Comparison of ENCODE assay signal across 10 mouse cellular contexts in the genomic region with DNA sequence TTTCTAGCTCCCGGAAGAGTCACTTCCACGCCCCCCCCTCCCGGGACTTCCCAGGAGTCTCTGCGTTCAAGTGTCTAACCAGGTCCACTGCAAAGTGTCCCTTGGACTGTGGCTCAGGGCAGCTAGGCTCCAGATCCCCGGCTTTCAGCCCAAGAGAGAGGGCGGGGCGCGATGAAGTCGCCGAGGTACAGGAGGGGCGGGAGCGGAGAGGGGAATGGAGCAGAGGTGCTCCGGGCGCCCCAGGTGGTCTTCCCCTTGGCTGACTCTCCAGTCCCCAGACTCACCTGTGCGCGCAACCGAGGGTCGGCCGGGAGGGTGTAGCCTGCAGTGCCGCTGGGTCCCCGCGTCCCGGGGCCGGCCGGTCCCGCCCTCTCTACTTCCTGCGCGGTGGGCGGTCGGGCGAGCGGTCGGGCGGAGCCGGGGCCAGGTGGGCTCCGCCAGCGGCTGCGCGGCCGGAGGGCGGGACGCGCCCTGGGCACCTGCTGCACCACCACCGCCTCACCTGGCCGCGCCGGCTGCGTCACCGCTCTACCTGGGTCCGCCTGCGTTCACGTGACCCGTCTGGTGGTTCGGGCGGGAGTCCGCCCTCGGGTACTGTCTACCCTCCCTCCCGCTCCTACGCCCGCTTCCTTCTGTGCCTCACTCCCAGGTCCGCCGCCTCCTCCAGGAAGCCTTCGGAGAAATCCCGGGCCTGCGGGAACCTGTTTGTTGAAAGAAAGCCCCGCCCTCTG. TPM values are rescaled to one million over a fixed set of nuclear protein-coding genes. Genes with fewer than 3 reads are reported as not detected.
DNase-seq lines count a peak whose midpoint lies in the region; ATAC-seq and TF ChIP-seq lines count a peak whose summit lies in the region.
"Had no signal": no experiment of that assay in that cellular context is flagged by ENCODE, and none has a peak within 500 bp of the region (broad histone marks: within the 10 kb centered on the region; RNA-seq: fewer than 3 reads in every experiment).

No protein-coding gene starts in this region.

- peak overlapping the region; percentile 92 for H3K4me2 ChIP-seq in hindbrain, embryonic 16.5 days (ENCODE audit: low read length)

- H3K9ac ChIP-seq in hindbrain, embryonic 16.5 days (ENCODE audit: low read depth, low read length): peak overlapping the region; percentile 51

- peak overlapping the region; percentile 24; the same call in 1 of the 2 replicates for H3K27ac ChIP-seq in gastrocnemius, adult 2 months
- H3K27ac ChIP-seq in hindbrain, embryonic 16.5 days (ENCODE audit: low read depth, low read length): no peak overlapping the region

- intact Hi-C loops in gastrocnemius, adult 2 months (cut with DNase I): loop anchor here (10.0 kb wide), 1 partner anchor 135 kb away; a partner anchor contains a TSS
- intact Hi-C loops in gastrocnemius, postnatal 36 days (cut with DNase I): no loop called here
- intact Hi-C loops in left cerebral cortex, postnatal 25 days (cut with DNase I): loop anchor here (2.0 to 10.0 kb wide), 3 partner anchors 129 to 235 kb away; a partner anchor contains a TSS

- no peaks in the 10 kb centered on the region for H3K9me3 ChIP-seq in hindbrain, embryonic 16.5 days (ENCODE audit: control insufficient read depth, low read length)

- H3K27me3 ChIP-seq in hindbrain, embryonic 16.5 days (replicated peaks; ENCODE audit: control insufficient read depth, insufficient read depth, low read length): peaks cover 24% of the 10 kb centered on the region

- WGBS in hindbrain, embryonic 16.5 days: under 1% methylated on average over 48 of the region's 66 CpGs

- peak overlapping the region; percentile 69 for H3K4me3 ChIP-seq in gastrocnemius, adult 2 months
- H3K4me3 ChIP-seq in hindbrain, embryonic 16.5 days (ENCODE audit: low read length): peak overlapping the region; percentile 46

- peak; percentile 43 for ATAC-seq in hindbrain, embryonic 16.5 days

- no peaks in the 10 kb centered on the region for H3K36me3 ChIP-seq in hindbrain, embryonic 16.5 days (ENCODE audit: control insufficient read depth, insufficient read depth, low read length)

- no peak for DNase-seq in gastrocnemius, adult 2 months
- DNase-seq in gastrocnemius, postnatal 36 days: no peak
- DNase-seq in embryo, embryonic 10.5 days (ENCODE audit: low spot score): peak; percentile 47
- DNase-seq in liver: peak; percentile 13
- peak; percentile 33 for DNase-seq in neural tube, embryonic 10.5 days (ENCODE audit: extremely low spot score, low spot score)
- DNase-seq in left cerebral cortex, postnatal 25 days (ENCODE audit: low spot score in 2 of 2): no peak
- no peak for DNase-seq in right cerebral cortex, postnatal 10 days (ENCODE audit: low spot score in 2 of 2)

- H3K4me1 ChIP-seq in hindbrain, embryonic 16.5 days (ENCODE audit: control insufficient read depth, insufficient read depth, low read depth, low read length): peaks cover 6% of the 10 kb centered on the region

- TF ChIP-seq CTCF in gastrocnemius, adult 2 months (IDR thresholded peaks at IDR 0.05): no peak

RNA-seq across cellular contexts. Expression of a gene that starts 1.8 kb away (rescaled TPM):
- under 1 TPM; 0.17 to 0.23 TPM for total RNA-seq in gastrocnemius, adult 2 months (2021)
- total RNA-seq in gastrocnemius, postnatal 36 days (2021): under 1 TPM; 0.05 to 0.10 TPM
- polyA plus RNA-seq in hindbrain, embryonic 16.5 days (2015; fragmentation: Nextera tagmentation; extraction: Ambion mirVana): 1.8 and 2.6 TPM in 2 replicates
- total RNA-seq in left cerebral cortex, postnatal 25 days (2021): under 1 TPM; 0.64 to 0.85 TPM
- polyA plus RNA-seq: C2C12 had no signal

RNA-seq across cellular contexts. Expression of a gene that starts 36.2 kb away (rescaled TPM):
- total RNA-seq in gastrocnemius, adult 2 months (2021): not detected
- not detected for total RNA-seq in gastrocnemius, postnatal 36 days (2021)
- polyA plus RNA-seq in hindbrain, embryonic 16.5 days (2015; fragmentation: Nextera tagmentation; extraction: Ambion mirVana): not detected in 2 replicates
- total RNA-seq in left cerebral cortex, postnatal 25 days (2021): not detected
- total RNA-seq: heart, adult 18-20 months had no signal
- polyA plus RNA-seq: C2C12 had no signal

Comparison
In these comparisons a context has a peak if more than half of its experiments do, and no peak if none do; other contexts are left out.
1. DNase-seq: peak in embryo, embryonic 10.5 days (single experiment), liver (single experiment) and neural tube, embryonic 10.5 days (single experiment); none in gastrocnemius, adult 2 months (single experiment), gastrocnemius, postnatal 36 days (0 of 2), left cerebral cortex, postnatal 25 days (0 of 2) and right cerebral cortex, postnatal 10 days (0 of 2).